Mouse (Mus musculus): ENCODE data around the gene Htra3. TPM values are rescaled to one million over a fixed set of nuclear protein-coding genes. Genes with fewer than 3 reads are reported as not detected.

Htra3 gene
- polyA plus RNA-seq (2015; fragmentation: Nextera tagmentation; extraction: Ambion mirVana), result 6.3 and 6.8 TPM in 2 replicates

DNA sequence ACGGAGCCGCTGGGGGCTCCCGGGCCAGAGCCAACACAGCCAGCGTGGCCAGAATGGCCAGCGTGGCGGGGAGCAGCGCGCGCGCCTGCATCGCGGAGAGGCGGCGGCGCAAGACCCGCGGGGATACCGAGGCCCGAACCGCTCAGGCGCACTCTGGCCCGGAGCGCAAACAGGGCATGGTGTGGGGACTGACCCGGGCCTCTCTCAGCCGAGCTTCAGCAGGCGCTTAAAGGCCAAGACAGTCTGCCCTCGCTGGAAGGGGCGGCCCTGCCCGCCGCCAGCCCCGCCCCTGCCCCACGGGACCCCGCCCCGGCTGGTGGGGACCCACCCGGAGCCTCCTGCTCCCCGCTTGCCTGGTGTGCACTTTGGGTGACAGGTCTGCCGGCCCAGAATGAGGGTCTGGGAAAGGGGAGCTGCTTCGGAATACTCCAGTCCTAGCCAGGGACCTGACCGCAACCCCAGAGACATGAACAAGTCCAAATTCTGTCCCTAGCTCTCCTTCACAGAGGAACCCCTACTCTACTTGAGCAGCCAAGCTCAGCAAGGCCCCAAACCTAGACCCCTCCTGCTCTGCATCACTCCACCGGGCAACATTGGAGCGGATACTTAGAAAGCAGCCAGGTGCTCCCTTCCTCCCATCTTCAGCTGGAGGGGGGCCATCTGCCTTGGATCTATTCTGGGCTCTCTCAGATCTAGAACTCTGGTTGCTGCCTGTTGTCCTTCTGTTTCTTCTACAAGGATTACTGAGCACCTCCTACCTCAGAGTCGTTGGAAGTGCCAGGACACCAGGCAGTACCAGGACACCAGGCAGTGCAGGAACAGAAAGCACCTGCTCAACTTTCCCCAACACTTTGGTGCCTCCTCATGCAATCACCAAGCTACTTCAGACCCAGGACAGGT is at the start of gene Htra3:
Htra3 (minus strand) TSS at position 527 of the 900 bp plus-strand sequence.
- H3K9ac ChIP-seq, result peak within 1 kb of the TSS; percentile 47; the same call in 1 of the 2 replicates
- 8% methylated on average over 37 of the region's 42 CpGs for WGBS
- H3K27me3 ChIP-seq, result peaks cover 46% of the 10 kb centered on the region
- ATAC-seq, result no peak
- peak within 1 kb of the TSS; percentile 57 for H3K4me2 ChIP-seq
- H3K36me3 ChIP-seq (ENCODE audit: poor library complexity, severe bottlenecking), result no peaks in the 10 kb centered on the region
- peaks cover 6% of the 10 kb centered on the region; the same call in 1 of the 2 replicates for H3K4me1 ChIP-seq
- no peaks in the 10 kb centered on the region for H3K9me3 ChIP-seq (replicated peaks)
- peak within 1 kb of the TSS; percentile 31 for H3K4me3 ChIP-seq
- no peak within 1 kb of the TSS for H3K27ac ChIP-seq

DNA sequence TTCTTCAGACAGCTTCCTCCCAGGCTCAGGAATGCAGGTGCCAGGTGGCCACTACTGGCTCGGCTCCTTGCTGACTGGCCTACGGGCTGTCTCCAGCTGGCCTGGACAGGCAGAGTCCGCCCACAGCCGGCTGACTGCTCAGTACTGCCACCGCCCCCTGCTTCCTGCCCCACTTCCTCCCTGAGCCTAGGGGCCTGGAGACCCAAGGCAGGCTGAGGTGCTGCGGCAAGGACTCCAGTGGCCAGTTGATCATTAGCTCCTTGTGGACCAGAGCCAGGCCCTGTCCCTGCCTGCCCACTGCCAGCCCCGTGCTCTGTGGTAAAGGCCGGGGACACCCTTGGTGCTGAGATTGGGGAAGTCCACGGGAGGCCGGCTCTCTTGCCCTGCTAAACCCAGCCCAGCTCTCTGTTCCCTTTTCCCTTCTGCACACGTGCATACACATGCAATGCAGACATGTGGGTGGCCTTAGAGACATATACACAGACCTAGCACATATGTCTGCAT is 49.4 kb upstream of the Htra3 start:
- H3K27ac ChIP-seq, result no peak overlapping the region
- ATAC-seq, result no peak
- H3K4me2 ChIP-seq, result no peak overlapping the region
- H3K4me3 ChIP-seq, result no peak overlapping the region
- whole genome bisulfite sequencing, result 61% methylated on average over 11 of the region's 11 CpGs
- H3K9me3 ChIP-seq (replicated peaks), result no peaks in the 10 kb centered on the region
- H3K36me3 ChIP-seq (ENCODE audit: poor library complexity, severe bottlenecking), result no peaks in the 10 kb centered on the region
- H3K9ac ChIP-seq, result no peak overlapping the region
- no peaks in the 10 kb centered on the region for H3K27me3 ChIP-seq
- H3K4me1 ChIP-seq, result no peaks in the 10 kb centered on the region

DNA sequence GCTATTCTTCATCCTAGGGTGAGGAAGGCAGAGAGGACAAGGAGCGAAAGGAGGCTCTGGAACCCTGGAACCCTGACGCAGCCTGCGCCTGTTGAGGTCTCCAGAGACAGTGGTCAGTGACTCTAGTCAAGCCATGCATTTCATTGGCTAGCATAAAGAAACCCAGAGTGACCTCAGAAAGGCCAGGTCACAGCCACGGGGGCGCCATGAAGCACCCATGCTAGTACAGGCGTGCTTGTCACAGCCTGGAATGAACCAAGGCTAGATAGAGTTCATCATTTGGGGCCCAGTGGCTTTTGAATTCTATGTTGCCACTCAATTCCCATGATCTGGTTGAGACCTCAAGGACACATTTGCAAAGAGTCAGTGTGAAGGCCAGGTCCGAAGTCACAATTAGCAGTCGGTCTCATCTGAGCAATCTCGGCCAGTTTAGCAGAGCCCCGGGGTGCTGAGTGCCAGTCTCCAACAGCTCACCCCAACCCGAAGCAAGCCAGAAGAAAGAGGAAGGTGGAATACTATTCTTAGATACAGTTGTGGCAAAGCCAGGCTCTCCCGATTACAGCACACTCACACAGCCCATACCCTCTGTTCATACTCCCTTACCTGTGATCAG is 48.9 kb upstream of the Htra3 start:
- H3K4me2 ChIP-seq, result no peak overlapping the region
- H3K9ac ChIP-seq, result no peak overlapping the region
- no peak overlapping the region for H3K27ac ChIP-seq
- H3K9me3 ChIP-seq (replicated peaks), result no peaks in the 10 kb centered on the region
- no peaks in the 10 kb centered on the region for H3K27me3 ChIP-seq
- 91% methylated on average over 12 of the region's 12 CpGs for WGBS
- no peaks in the 10 kb centered on the region for H3K36me3 ChIP-seq (ENCODE audit: poor library complexity, severe bottlenecking)
- no peak overlapping the region for H3K4me3 ChIP-seq
- ATAC-seq, result no peak
- H3K4me1 ChIP-seq, result no peaks in the 10 kb centered on the region

DNA sequence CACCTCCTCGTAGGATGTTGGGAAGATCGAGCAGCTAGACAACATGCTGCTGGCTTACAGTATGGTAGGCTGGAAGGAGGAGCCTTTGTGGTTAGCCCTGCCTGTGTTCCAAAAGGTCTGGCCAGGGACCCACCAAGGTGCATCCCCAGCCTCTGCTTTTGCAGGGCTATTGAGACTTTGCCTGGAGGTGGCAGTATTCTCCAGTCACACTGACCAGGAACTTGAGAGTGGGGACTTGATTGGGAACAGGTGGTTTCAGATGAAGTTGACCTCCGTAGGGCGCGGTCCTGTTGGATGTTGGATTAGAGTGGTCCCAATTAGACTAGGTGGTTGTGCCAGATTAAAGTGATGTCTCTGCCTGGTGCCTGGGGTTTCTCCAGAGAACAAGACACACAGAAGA is 47.9 kb upstream of the Htra3 start:
- Histone ChIP-seq H3K4me3 (no peak overlapping the region), H3K4me1 (no peaks in the 10 kb centered on the region), H3K4me2 (no peak overlapping the region), H3K27me3 (no peaks in the 10 kb centered on the region), H3K36me3 (ENCODE audit: poor library complexity, severe bottlenecking) (no peaks in the 10 kb centered on the region), H3K27ac (no peak overlapping the region), H3K9me3 (replicated peaks) (no peaks in the 10 kb centered on the region), H3K9ac (no peak overlapping the region)
- no peak for ATAC-seq
- 91% methylated on average over 5 of the region's 5 CpGs for WGBS

DNA sequence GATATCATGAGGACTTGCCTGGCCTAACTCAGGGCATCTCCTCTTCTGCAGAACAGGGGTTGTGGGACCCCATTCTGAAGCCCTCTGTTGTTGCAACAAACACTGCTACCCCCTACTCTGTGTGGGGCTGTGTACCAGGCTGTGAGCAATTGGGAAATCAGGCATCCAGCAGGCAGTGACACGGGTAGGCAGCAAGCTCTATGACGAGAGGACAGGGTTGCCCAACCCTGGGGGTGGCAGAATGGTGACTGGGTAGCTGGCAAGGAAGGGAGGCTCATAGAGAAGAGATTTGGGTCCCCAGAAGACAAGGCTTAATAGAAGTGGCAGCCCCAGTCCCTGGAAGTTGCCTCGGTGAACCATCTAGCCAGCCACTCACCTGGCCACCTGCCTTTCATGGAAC is 46.3 kb upstream of the Htra3 start:
- no peak for ATAC-seq
- H3K27me3 ChIP-seq, result no peaks in the 10 kb centered on the region
- 84% methylated on average over 3 of the region's 3 CpGs for WGBS
- H3K27ac ChIP-seq, result no peak overlapping the region
- no peaks in the 10 kb centered on the region for H3K9me3 ChIP-seq (replicated peaks)
- H3K4me3 ChIP-seq, result no peak overlapping the region
- H3K36me3 ChIP-seq (ENCODE audit: poor library complexity, severe bottlenecking), result no peaks in the 10 kb centered on the region
- no peak overlapping the region for H3K4me2 ChIP-seq
- H3K4me1 ChIP-seq, result no peaks in the 10 kb centered on the region
- no peak overlapping the region for H3K9ac ChIP-seq

DNA sequence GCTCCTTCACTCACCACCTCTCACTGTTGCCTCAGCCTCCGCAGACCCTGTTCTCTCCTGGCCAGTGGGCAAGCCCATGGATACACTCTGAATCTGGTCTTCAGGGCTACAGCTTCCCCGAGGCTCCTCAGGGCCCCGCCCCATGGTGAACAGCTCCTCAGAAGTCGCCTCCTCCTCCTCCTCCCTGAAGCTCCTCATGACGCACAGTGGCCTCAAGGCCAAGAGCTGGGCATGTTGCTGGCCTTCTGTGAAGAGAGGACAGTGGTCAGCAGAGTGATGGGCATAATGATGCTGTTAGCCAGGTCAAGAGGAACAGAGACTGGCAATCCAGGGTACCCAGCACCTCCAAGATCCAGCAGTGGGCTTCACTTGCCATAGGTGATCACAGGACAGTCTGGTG is 44.3 kb upstream of the Htra3 start:
- WGBS, result 77% methylated on average over 5 of the region's 5 CpGs
- Histone ChIP-seq H3K9ac (no peak overlapping the region), H3K36me3 (ENCODE audit: poor library complexity, severe bottlenecking) (no peaks in the 10 kb centered on the region), H3K27me3 (no peaks in the 10 kb centered on the region), H3K4me2 (no peak overlapping the region), H3K9me3 (replicated peaks) (no peaks in the 10 kb centered on the region), H3K4me1 (no peaks in the 10 kb centered on the region), H3K4me3 (no peak overlapping the region), H3K27ac (no peak overlapping the region)
- ATAC-seq, result no peak

DNA sequence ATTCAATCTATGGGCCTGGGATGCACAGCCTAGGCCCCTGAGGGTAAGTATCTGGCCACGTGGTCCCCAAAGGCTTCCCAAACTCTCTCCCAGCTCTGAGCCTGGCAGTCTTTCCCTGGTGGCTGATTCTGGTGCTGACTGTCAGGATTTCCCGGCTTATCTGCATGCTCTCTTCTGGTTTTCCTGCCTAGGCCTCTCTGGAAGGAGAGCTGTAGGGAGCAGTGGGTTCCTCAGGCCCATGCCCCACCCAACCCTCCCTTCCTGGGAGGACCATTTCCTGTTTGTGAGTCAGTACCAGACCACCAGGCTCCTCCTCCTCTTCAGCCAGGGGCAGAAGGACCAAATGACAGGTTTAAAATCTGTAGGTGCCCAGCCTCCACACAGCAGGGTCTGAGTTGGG is 43.1 kb upstream of the Htra3 start:
- Histone ChIP-seq H3K27ac (no peak overlapping the region), H3K4me3 (no peak overlapping the region), H3K27me3 (no peaks in the 10 kb centered on the region), H3K4me1 (no peaks in the 10 kb centered on the region), H3K9me3 (replicated peaks) (no peaks in the 10 kb centered on the region), H3K9ac (no peak overlapping the region), H3K4me2 (no peak overlapping the region), H3K36me3 (ENCODE audit: poor library complexity, severe bottlenecking) (no peaks in the 10 kb centered on the region)
- 61% methylated on average over 2 of the region's 2 CpGs for WGBS
- ATAC-seq, result no peak

DNA sequence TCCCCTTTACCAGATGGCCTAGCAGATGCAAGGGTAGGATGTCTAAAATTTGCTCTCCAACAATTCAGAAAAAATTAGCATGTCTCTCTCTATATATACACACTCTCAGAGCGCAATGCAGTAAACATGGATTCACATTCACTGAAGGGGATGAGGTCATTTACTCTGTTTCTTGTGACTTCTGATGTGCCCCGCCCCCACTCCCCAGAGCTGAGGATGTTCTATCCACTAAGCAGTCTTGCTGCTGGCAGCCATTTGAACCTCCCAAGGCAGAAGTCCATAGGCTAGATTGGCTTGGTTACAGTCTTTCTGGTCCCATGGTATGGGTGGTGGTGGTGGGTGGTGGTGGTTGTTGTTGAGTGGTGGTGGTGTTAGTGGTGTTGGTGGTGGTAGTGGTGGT is 42.4 kb upstream of the Htra3 start:
- Histone ChIP-seq H3K4me1 (no peaks in the 10 kb centered on the region), H3K9me3 (replicated peaks) (no peaks in the 10 kb centered on the region), H3K27me3 (no peaks in the 10 kb centered on the region), H3K36me3 (ENCODE audit: poor library complexity, severe bottlenecking) (no peaks in the 10 kb centered on the region), H3K4me2 (no peak overlapping the region), H3K27ac (no peak overlapping the region), H3K9ac (no peak overlapping the region), H3K4me3 (no peak overlapping the region)
- 86% methylated on average over 2 of the region's 2 CpGs for WGBS
- ATAC-seq, result no peak

DNA sequence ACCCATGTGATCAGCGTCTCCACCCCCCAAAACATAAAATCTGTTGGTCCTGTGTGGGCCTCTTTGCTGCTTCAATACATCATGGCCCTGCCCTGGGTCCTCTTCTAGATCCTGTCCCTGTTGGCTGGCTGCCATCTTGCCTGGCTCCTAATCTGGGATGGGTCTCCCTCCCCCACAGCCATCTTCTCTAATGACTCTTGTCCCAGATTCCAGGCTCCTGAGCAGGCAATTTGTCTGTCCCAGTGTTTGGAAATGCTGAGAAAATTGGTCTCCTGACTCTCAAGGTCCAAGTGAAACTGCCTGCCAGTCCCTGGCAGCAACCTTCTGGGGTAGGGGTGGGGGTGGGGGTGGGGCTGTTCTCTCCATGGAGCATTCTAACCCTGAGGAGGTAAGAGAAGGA is 40.3 kb upstream of the Htra3 start:
- no peak overlapping the region for H3K27ac ChIP-seq
- H3K4me3 ChIP-seq, result no peak overlapping the region
- H3K27me3 ChIP-seq, result no peaks in the 10 kb centered on the region
- no peak overlapping the region for H3K9ac ChIP-seq
- no peak overlapping the region for H3K4me2 ChIP-seq
- no peak for ATAC-seq
- H3K36me3 ChIP-seq (ENCODE audit: poor library complexity, severe bottlenecking), result no peaks in the 10 kb centered on the region
- no peaks in the 10 kb centered on the region for H3K9me3 ChIP-seq (replicated peaks)
- WGBS, result 76% methylated on average over 1 of the region's 1 CpGs
- H3K4me1 ChIP-seq, result no peaks in the 10 kb centered on the region

DNA sequence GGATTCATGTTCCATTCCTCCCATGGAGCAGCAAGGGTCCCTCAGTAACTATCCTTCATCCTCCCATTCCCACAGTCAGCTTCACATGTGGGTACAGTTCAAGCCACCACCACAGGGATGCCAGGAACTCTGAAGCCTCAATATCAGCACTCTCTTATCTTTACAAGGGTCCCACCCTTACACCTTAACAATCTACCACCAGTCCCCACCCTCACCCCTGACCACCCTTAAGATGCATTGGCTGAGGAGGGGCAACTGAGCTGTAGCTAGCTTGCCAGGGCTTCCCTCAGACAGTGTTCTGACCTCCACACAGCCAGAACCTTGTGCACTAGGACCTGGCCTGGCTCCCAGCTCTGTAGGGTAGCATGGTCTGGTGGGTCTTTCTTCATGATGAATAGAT is 39.8 kb upstream of the Htra3 start:
- no peak for ATAC-seq

DNA sequence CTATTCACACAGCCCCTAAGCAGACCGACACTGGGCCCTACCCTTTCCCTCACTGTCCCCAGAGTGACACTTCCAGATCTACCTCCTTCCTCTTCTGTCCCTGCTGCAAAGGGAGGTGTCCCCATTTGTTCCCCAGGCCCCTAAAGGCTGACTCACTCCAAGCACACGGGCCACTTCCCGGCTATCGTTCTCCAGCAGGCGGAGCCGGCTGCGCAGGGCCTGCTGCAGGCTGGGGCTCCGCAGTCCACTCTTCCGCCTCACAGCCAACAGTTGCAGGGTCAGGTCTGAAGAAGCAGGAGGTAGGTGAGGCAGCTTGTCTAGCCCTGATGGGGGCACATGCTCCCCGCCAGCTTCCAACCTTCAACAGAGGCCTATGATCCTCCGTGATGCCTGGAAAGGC is 39.2 kb upstream of the Htra3 start:
- no peak for ATAC-seq
- WGBS, result 75% methylated on average over 11 of the region's 11 CpGs
- no peaks in the 10 kb centered on the region for H3K36me3 ChIP-seq (ENCODE audit: poor library complexity, severe bottlenecking)
- no peaks in the 10 kb centered on the region for H3K27me3 ChIP-seq
- H3K27ac ChIP-seq, result no peak overlapping the region
- H3K4me3 ChIP-seq, result no peak overlapping the region
- H3K9me3 ChIP-seq (replicated peaks), result no peaks in the 10 kb centered on the region
- no peak overlapping the region for H3K9ac ChIP-seq
- no peak overlapping the region for H3K4me2 ChIP-seq
- no peaks in the 10 kb centered on the region for H3K4me1 ChIP-seq

More for the DNA sequence above, 39.8 kb upstream of the Htra3 start:
- no peak overlapping the region for H3K4me2 ChIP-seq
- H3K9me3 ChIP-seq (replicated peaks), result no peaks in the 10 kb centered on the region
- no peak overlapping the region for H3K27ac ChIP-seq
- H3K27me3 ChIP-seq, result no peaks in the 10 kb centered on the region
- no peaks in the 10 kb centered on the region for H3K36me3 ChIP-seq (ENCODE audit: poor library complexity, severe bottlenecking)
- no peak overlapping the region for H3K9ac ChIP-seq
- no peaks in the 10 kb centered on the region for H3K4me1 ChIP-seq
- no peak overlapping the region for H3K4me3 ChIP-seq

DNA sequence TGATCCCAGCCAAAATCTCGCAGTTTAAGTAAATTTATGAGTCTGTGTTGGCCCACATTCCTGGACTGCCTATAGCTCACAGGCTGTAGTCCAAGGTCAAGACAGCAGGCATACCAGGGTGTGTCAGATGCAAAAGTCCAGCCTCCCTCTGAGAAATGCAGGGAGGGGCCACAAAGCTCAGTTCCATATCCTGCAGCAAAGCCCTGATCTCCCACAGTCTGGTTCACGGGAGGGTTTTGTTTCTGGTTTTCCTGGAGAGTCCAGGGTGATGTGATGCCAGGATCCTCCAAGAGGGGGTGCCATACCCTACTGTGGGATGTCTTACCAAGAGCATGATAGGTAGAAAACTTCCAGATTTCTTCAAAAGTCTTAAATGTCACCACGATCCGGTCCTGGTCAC is 38.4 kb upstream of the Htra3 start:
- ATAC-seq, result no peak
- Histone ChIP-seq H3K9ac (no peak overlapping the region), H3K27me3 (no peaks in the 10 kb centered on the region), H3K9me3 (replicated peaks) (no peaks in the 10 kb centered on the region), H3K4me3 (no peak overlapping the region), H3K27ac (no peak overlapping the region), H3K4me1 (no peaks in the 10 kb centered on the region), H3K4me2 (no peak overlapping the region), H3K36me3 (ENCODE audit: poor library complexity, severe bottlenecking) (no peaks in the 10 kb centered on the region)
- WGBS, result 61% methylated on average over 4 of the region's 4 CpGs
